Mouse (Mus musculus) kidney, embryonic 15.5 days (tissue): ENCODE measurements around the gene Ppp1r15a. TPM values are rescaled to one million over a fixed set of nuclear protein-coding genes. Genes with fewer than 3 reads are reported as not detected.
A peak's percentile ranks its signal among the peaks of the same experiment; 100 is the strongest.

Experiments used
- ATAC-seq: fragments of 200-750 bp; cut with Nextera tagmentation; replicated peaks from 2 replicates; pipeline ENCODE4 v1.8.0; 2017; ENCODE audit warnings: moderate TSS enrichment; ENCODE audit not compliant: low FRiP score
- H3K27ac ChIP-seq: fragments of 300-500 bp; sonication (generic); 2 replicates; pipeline ENCODE4 v1.5.1; 2015; ENCODE audit warnings: mild to moderate bottlenecking, inconsistent platforms
- H3K27me3 ChIP-seq: fragments of 300-500 bp; sonication (generic); 2 replicates; pipeline ENCODE4 v1.6.1; 2015; ENCODE audit warnings: inconsistent platforms
- H3K36me3 ChIP-seq: fragments of 300-500 bp; sonication (generic); 2 replicates; pipeline ENCODE4 v1.6.1; 2015; ENCODE audit warnings: inconsistent platforms
- H3K4me1 ChIP-seq: fragments of 300-500 bp; sonication (generic); 2 replicates; pipeline ENCODE4 v1.6.1; 2015; ENCODE audit warnings: inconsistent platforms
- H3K4me2 ChIP-seq: fragments of 300-500 bp; sonication (generic); 2 replicates; pipeline ENCODE4 v1.6.1; 2015; ENCODE audit warnings: moderate library complexity, mild to moderate bottlenecking, inconsistent platforms
- H3K4me3 ChIP-seq: fragments of 300-500 bp; sonication (generic); replicated peaks from 2 replicates; pipeline ENCODE4 v1.5.1; 2015; ENCODE audit warnings: mild to moderate bottlenecking, inconsistent platforms
- H3K9ac ChIP-seq: fragments of 300-500 bp; sonication (generic); 2 replicates; pipeline ENCODE4 v1.6.1; 2015; ENCODE audit warnings: mild to moderate bottlenecking, inconsistent platforms
- H3K9me3 ChIP-seq: fragments of 300-500 bp; sonication (generic); replicated peaks from 2 replicates; pipeline ENCODE4 v1.6.1; 2016; ENCODE audit warnings: inconsistent platforms
- WGBS: fragments of 180-500 bp; shearing (Covaris S2); methylation state at CpG from one replicate; pipeline ENCODE4 v1.1.7; 2015; ENCODE audit warnings: mixed read lengths; 5-methylcytosine and 5-hydroxymethylcytosine counted together
- polyA plus RNA-seq: library from polyadenylated mRNA; unstranded; fragments of >200 nt; fragmentation: Nextera tagmentation; extraction: Ambion mirVana; gene quantifications from 2 replicates; pipeline ENCODE4 v1.2.1, GENCODE M21; 2015

Gene Ppp1r15a
- polyA plus RNA-seq, 1 experiment from 2014 or later = 24.7 TPM

DNA sequence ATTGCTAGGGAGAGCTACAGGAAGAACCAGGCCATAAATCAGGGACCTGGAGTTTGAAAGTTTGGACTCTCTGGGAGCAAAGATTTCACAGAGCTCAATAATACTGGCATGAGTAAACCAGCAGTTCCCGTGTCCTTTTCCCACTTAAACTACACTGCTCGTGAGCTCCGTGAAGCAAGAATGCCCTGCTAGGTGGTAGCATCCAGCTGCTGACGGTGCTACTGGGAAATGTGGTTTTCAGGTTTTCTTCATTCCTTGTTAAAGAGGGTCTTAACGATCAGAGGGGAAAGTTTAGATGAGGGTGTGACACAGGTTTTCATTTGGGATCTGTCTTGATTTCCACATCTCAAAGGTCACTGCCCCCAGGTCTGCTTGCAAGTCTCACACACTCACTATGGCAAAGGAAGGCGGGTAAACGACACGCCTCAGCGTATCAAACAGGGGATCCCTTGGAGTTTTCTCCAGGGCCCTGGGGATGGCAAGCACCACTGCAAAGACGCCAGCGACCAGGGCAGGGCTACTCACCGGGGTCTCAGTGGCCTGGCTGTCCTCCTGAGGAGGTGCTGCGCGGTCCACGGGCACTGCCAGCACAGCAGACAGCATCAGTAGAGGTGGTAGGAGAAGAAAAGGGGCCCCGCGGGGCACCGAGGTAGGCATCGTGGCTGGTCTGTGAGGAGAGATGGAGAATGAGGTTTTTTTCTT is 16.7 kb downstream of the Ppp1r15a start:
- H3K4me3 ChIP-seq = peak overlapping the region; percentile 68
- peak overlapping the region; percentile 98 for H3K27ac ChIP-seq
- H3K9me3 ChIP-seq = no peaks in the 10 kb centered on the region
- peaks cover 25% of the 10 kb centered on the region for H3K4me1 ChIP-seq
- peaks cover 34% of the 10 kb centered on the region for H3K36me3 ChIP-seq
- H3K27me3 ChIP-seq = no peaks in the 10 kb centered on the region
- peak; percentile 13; the same call in 1 of the 2 replicates for ATAC-seq
- H3K9ac ChIP-seq = peak overlapping the region; percentile 78
- H3K4me2 ChIP-seq = peak overlapping the region; percentile 94
- 21% methylated on average over 19 of the region's 19 CpGs for WGBS

- 49% methylated on average over 6 of the region's 6 CpGs for WGBS
- Histone ChIP-seq H3K4me1 (peaks cover 25% of the 10 kb centered on the region), H3K9me3 (no peaks in the 10 kb centered on the region), H3K27ac (peak overlapping the region; percentile 98; the same call in 1 of the 2 replicates), H3K27me3 (no peaks in the 10 kb centered on the region), H3K4me2 (peak overlapping the region; percentile 94), H3K4me3 (peak overlapping the region; percentile 68), H3K36me3 (peaks cover 38% of the 10 kb centered on the region), H3K9ac (0 out of 2 replicates have a peak overlapping the region, but pooled peaks have one; percentile 78)
- ATAC-seq = no peak
Observed at GRCm38 (mm10) chr7:45508561-45508960, 17.5 kb downstream of the Ppp1r15a start.

DNA sequence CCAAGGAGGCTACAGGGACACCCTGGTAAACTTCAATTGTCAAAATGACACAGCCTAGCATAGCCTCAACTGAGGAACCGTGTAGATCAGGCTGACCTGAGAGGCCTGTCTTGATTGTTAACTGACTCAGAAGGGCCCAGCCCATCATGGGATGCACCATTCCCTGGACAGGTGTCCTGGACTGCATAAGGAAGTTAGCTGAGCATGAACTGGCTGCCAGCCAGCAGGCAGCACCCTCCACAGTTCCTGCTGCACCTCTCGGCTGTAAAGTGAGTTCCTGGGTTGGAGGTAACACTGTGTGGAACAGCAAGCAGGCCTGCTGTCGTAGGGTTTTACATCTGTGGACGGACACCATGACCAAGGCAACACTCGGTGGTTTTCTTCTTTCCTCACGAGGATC is 18.5 kb downstream of the Ppp1r15a start:
- Histone ChIP-seq H3K4me1 (peaks cover 25% of the 10 kb centered on the region), H3K4me2 (no peak overlapping the region), H3K27ac (no peak overlapping the region), H3K27me3 (no peaks in the 10 kb centered on the region), H3K36me3 (peaks cover 46% of the 10 kb centered on the region), H3K9me3 (no peaks in the 10 kb centered on the region), H3K4me3 (no peak overlapping the region), H3K9ac (no peak overlapping the region)
- 79% methylated on average over 6 of the region's 6 CpGs for WGBS
- ATAC-seq = no peak

- no peak for ATAC-seq
- Histone ChIP-seq H3K4me1 (no peaks in the 10 kb centered on the region), H3K9ac (no peak overlapping the region), H3K4me3 (no peak overlapping the region), H3K27me3 (no peaks in the 10 kb centered on the region), H3K27ac (no peak overlapping the region), H3K9me3 (no peaks in the 10 kb centered on the region), H3K36me3 (peaks cover 97% of the 10 kb centered on the region), H3K4me2 (no peak overlapping the region)
- 97% methylated on average over 6 of the region's 6 CpGs for WGBS
Observed at GRCm38 (mm10) chr7:45498427-45498826, 27.6 kb downstream of the Ppp1r15a start.

DNA sequence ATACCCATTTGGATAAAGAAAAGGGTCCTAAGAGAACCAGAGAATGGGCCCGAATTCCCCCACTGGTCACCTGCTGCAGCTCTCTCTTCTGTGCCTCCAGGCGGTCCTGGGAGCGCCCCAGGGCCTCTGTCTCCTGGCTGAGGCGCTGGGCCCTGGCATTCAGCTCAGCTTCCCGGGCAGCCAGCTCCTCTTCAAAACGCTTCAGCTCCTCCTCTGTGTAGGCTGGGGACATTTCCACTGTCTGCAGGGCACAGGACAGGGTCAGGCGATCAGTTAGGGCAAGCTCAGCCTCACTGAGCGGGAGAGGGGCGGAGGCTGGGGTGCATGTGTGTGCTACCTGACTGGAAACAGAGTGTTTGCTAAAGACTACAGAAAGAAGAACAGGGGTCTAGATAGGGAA is 31.5 kb downstream of the Ppp1r15a start:
- Histone ChIP-seq H3K9ac (no peak overlapping the region), H3K9me3 (no peaks in the 10 kb centered on the region), H3K36me3 (peaks cover 75% of the 10 kb centered on the region), H3K27me3 (no peaks in the 10 kb centered on the region), H3K27ac (no peak overlapping the region), H3K4me2 (no peak overlapping the region), H3K4me3 (no peak overlapping the region), H3K4me1 (peaks cover 15% of the 10 kb centered on the region)
- ATAC-seq = no peak
- 86% methylated on average over 9 of the region's 9 CpGs for WGBS

- no peak overlapping the region for H3K27ac ChIP-seq
Observed at GRCm38 (mm10) chr7:45492951-45493350, 33.1 kb downstream of the Ppp1r15a start.

GRCm38 (mm10) chr7:45492225-45492844 is 33.7 kb downstream of the Ppp1r15a start:
- 95% methylated on average over 8 of the region's 8 CpGs for WGBS
- H3K36me3 ChIP-seq = peaks cover 53% of the 10 kb centered on the region
- no peak for ATAC-seq
- no peak overlapping the region for H3K9ac ChIP-seq
- H3K27ac ChIP-seq = no peak overlapping the region
- H3K9me3 ChIP-seq = no peaks in the 10 kb centered on the region
- no peak overlapping the region for H3K4me2 ChIP-seq
- no peak overlapping the region for H3K4me3 ChIP-seq
- H3K4me1 ChIP-seq = peaks cover 34% of the 10 kb centered on the region
- no peaks in the 10 kb centered on the region for H3K27me3 ChIP-seq

More at GRCm38 (mm10) chr7:45492951-45493350, 33.1 kb downstream of the Ppp1r15a start:
- Histone ChIP-seq H3K36me3 (peaks cover 59% of the 10 kb centered on the region), H3K9me3 (no peaks in the 10 kb centered on the region), H3K9ac (no peak overlapping the region), H3K27me3 (no peaks in the 10 kb centered on the region), H3K4me1 (peaks cover 28% of the 10 kb centered on the region), H3K4me2 (no peak overlapping the region), H3K4me3 (no peak overlapping the region)
- WGBS = 92% methylated on average over 5 of the region's 5 CpGs
- ATAC-seq = no peak

DNA sequence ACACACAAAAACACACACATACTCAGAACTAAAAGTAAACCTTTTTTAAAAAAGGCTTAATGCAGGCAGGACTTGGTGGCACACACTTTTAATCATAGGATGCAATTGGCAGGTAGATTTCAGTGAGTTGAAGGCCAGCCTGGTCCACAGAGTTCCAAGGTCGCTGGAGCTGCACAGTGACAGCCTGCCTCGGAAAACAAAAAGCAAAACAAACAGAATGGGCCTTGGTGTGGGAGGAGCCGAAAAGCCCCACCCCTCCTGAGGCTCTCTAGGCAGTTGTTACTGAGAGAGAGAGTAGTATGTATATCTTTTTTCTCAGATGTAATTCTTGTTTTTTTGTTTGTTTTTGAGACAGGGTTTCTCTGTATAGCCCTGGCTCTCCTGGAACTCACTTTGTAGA is 34.8 kb downstream of the Ppp1r15a start:
- Histone ChIP-seq H3K4me1 (peaks cover 34% of the 10 kb centered on the region), H3K4me3 (no peak overlapping the region), H3K27me3 (no peaks in the 10 kb centered on the region), H3K9ac (no peak overlapping the region), H3K27ac (peak overlapping the region; percentile 42; the same call in 1 of the 2 replicates), H3K4me2 (peak overlapping the region; percentile 38; the same call in 1 of the 2 replicates), H3K36me3 (peaks cover 42% of the 10 kb centered on the region), H3K9me3 (no peaks in the 10 kb centered on the region)
- ATAC-seq = 0 out of 2 replicates have a peak, but pooled peaks have one; percentile 34
- 11% methylated on average over 3 of the region's 3 CpGs for WGBS

DNA sequence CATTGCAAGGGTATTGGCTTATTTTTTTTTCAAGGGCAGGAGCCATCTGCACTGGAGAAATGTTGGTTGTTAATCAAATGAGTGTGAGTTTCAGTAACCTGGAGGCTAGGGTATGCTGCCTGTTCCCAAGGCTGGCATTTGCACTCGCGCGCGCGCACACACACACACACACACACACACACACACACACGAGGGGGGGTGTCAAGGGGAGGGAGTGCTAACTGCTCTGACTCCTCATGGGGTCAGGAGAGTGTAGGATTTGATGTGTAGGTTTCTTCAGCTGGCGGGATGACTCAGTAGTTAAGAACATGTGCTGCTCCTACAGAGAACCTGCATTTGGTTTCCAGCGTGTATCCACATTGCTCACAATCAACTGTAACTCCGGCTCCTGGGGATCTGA is 35.2 kb downstream of the Ppp1r15a start:
- WGBS = 18% methylated on average over 9 of the region's 9 CpGs
- 0 out of 2 replicates have a peak overlapping the region, but pooled peaks have one; percentile 38 for H3K4me2 ChIP-seq
- H3K4me3 ChIP-seq = no peak overlapping the region
- no peak overlapping the region for H3K9ac ChIP-seq
- H3K4me1 ChIP-seq = peaks cover 34% of the 10 kb centered on the region
- H3K9me3 ChIP-seq = no peaks in the 10 kb centered on the region
- H3K36me3 ChIP-seq = peaks cover 38% of the 10 kb centered on the region
- no peaks in the 10 kb centered on the region for H3K27me3 ChIP-seq
- peak overlapping the region; percentile 42; the same call in 1 of the 2 replicates for H3K27ac ChIP-seq
- ATAC-seq = no peak

DNA sequence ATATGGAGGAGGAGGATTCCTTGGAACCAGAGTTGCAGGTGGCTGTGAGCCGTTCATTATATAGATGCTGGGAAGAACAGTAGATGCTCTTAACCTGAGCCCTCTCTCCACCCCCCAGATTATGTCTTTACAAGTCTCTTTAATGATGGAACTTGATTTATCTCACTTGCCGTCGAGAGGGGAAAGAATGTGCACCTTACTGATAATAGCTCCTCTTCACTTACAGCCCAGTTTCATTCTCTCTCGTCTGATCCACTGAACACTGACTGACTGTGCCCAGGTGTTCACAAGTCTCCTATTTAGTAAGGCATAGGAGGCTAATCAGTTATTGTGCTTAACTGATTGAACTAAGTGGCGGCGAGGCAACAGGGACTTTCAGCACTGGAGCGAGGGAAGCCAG is 36.5 kb downstream of the Ppp1r15a start:
- H3K9me3 ChIP-seq = no peaks in the 10 kb centered on the region
- H3K4me1 ChIP-seq = peaks cover 34% of the 10 kb centered on the region
- H3K9ac ChIP-seq = no peak overlapping the region
- no peak overlapping the region for H3K4me3 ChIP-seq
- no peak for ATAC-seq
- WGBS = 65% methylated on average over 7 of the region's 7 CpGs
- no peak overlapping the region for H3K27ac ChIP-seq
- H3K4me2 ChIP-seq = no peak overlapping the region
- no peaks in the 10 kb centered on the region for H3K27me3 ChIP-seq
- peaks cover 25% of the 10 kb centered on the region for H3K36me3 ChIP-seq

DNA sequence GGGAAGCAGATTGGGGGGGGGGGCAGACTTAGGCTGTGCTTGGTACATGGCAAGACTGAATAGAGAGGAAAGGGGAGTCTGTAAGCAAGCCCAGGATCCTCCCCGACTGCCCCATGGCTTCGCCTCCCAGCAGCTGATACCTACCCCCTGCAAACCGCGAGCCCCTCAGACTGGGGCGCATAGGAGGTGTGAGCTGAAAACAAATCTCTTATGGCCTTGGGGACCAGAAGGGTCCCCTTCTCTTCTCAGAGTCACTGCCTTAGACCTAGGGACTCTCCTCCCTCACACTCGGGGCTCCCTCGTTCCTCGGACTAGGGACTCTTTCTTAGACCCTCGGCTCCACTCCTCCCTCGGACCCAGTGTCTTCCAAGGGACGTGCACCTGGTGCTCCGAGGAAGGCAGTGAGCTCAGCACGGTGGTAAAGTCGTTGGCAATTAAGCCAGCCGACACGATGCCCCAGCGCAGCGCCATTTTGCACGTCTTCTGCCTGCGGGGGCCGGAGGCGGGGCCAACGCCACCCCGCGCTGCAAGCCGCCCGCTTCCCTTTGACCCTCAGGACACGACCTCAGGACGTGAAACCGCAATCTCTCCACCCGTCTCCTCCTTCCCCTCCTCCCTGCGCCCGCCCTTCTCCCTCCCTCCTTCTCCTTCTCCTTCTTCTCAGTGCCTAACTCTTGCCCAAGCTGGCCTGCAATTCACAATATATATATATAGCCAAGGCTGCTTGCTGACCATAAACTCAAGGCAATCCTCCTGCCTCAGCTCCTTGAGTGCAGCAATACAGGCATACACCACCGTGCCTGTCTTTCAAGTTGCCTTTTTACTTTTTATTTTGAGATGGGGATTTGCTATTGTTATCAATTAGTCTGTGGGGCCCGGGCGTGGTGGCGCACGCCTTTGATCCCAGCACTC is 37.5 kb downstream of the Ppp1r15a start, which contains the start of gene Dhdh:
Gene Dhdh (minus strand): TSS at position 513 of the 912 bp plus-strand sequence.
- Histone ChIP-seq H3K9me3 (no peaks in the 10 kb centered on the region), H3K36me3 (peaks cover 15% of the 10 kb centered on the region), H3K27ac (peak within 1 kb of the TSS; percentile 78), H3K4me2 (peak within 1 kb of the TSS; percentile 75), H3K4me3 (peak within 1 kb of the TSS; percentile 50), H3K9ac (peak within 1 kb of the TSS; percentile 53), H3K27me3 (no peaks in the 10 kb centered on the region), H3K4me1 (peaks cover 34% of the 10 kb centered on the region)
- 11% methylated on average over 38 of the region's 38 CpGs for WGBS
- peak; percentile 48 for ATAC-seq
